Mouse (Mus musculus): ENCODE measurements around the gene Lrrc8b.

DNA sequence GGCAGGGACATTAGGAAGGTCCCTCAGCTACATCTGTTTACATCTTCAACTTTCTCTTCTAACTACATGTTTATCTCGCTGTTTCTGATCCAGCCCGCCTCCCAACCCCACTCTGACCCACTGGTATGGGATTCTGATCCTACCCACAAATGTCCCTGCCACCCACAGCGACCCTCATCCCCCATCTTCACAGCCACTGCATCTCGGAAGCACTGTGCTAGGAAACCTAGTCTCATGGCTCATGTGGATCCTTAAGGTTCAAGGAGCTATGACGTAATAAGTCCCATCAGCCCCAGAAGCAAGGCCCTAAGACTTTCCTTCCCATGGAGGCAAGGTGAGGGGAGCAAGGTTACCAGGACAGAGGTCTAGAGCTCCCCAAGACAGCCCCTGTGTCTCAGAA is 7.9 kb upstream of the Lrrc8b start:
- TF ChIP-seq POLR2A (IDR thresholded peaks at IDR 0.05; ENCODE audit: borderline replicate concordance, extremely low read depth, low read depth, low read length): no peak
- no peak for TF ChIP-seq CTCF (IDR thresholded peaks at IDR 0.05; ENCODE audit: insufficient read depth, low read length)

Measured in lung, adult 2 months (tissue).